Mouse (Mus musculus): Measurements from ENCODE around the gene Entpd6. TPM values are rescaled to one million over a fixed set of nuclear protein-coding genes. Genes with fewer than 3 reads are reported as not detected.

Entpd6 gene
- polyA plus RNA-seq, 1 experiment from 2014 or later, result 23.5 TPM

DNA sequence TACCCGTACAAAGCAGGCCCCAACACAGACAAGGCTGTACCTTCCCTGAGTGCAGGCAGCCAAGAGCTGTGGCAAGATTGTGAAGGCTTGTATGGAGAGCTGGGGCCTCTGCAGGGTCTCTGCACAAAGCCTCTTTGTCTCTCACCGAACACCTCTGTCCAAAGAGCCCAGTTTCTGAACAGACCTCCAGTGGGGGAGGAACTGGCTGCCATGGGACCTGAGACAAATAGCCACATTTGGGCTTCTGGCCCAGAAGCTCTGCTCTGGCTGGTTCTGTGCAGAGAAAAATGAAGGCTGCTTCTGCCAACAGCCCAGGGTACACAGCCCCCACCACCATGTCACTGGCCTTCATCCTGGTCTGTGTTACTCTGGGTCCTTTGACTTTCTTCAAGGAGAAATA lies 16.8 kb downstream of the Entpd6 start:
- ATAC-seq (ENCODE audit: low FRiP score, low TSS enrichment), result no peak
- Histone ChIP-seq H3K4me1 (replicated peaks; ENCODE audit: control insufficient read depth, insufficient read depth) (peaks cover 6% of the 10 kb centered on the region; the same call in 1 of the 2 replicates), H3K27me3 (ENCODE audit: control insufficient read depth, insufficient read depth, low read length) (no peaks in the 10 kb centered on the region), H3K4me2 (replicated peaks; ENCODE audit: low read depth) (no peak overlapping the region), H3K4me3 (ENCODE audit: low read depth, low read length) (no peak overlapping the region), H3K9me3 (ENCODE audit: control insufficient read depth, low read length) (no peaks in the 10 kb centered on the region), H3K9ac (ENCODE audit: low read length) (no peak overlapping the region), H3K27ac (replicated peaks) (peak overlapping the region; percentile 6; the same call in 1 of the 2 replicates), H3K36me3 (ENCODE audit: control insufficient read depth, insufficient read depth, low read length) (peaks cover 9% of the 10 kb centered on the region)
- TF ChIP-seq EP300 (optimal IDR thresholded peaks at IDR 0.05) (no peak), CTCF (IDR thresholded peaks at IDR 0.05; ENCODE audit: low read depth) (no peak)
- WGBS, result 50% methylated on average over 2 of the region's 2 CpGs
- DNase-seq (ENCODE audit: low spot score), result no peak

- H3K4me1 ChIP-seq (replicated peaks; ENCODE audit: control insufficient read depth, insufficient read depth), result peaks cover 9% of the 10 kb centered on the region
- peak overlapping the region; percentile 30; the same call in 1 of the 2 replicates for H3K27ac ChIP-seq (replicated peaks)
- no peak overlapping the region for H3K4me3 ChIP-seq (ENCODE audit: low read depth, low read length)
- no peak for TF ChIP-seq EP300 (optimal IDR thresholded peaks at IDR 0.05)
- no peak for TF ChIP-seq CTCF (IDR thresholded peaks at IDR 0.05; ENCODE audit: low read depth)
- DNase-seq (ENCODE audit: low spot score) (peak; percentile 73), ATAC-seq (ENCODE audit: low FRiP score, low TSS enrichment) (peak; percentile 16; the same call in 1 of the 2 replicates)
- no peaks in the 10 kb centered on the region for H3K9me3 ChIP-seq (ENCODE audit: control insufficient read depth, low read length)
- no peak overlapping the region for H3K4me2 ChIP-seq (replicated peaks; ENCODE audit: low read depth)
- no peak overlapping the region for H3K9ac ChIP-seq (ENCODE audit: low read length)
- 75% methylated on average over 4 of the region's 4 CpGs for whole genome bisulfite sequencing
- H3K36me3 ChIP-seq (ENCODE audit: control insufficient read depth, insufficient read depth, low read length), result peaks cover 2% of the 10 kb centered on the region
- no peaks in the 10 kb centered on the region for H3K27me3 ChIP-seq (ENCODE audit: control insufficient read depth, insufficient read depth, low read length)
These were observed 17.4 kb downstream of the Entpd6 start for GRCm38 (mm10) chr2:150766083-150766862.

DNA sequence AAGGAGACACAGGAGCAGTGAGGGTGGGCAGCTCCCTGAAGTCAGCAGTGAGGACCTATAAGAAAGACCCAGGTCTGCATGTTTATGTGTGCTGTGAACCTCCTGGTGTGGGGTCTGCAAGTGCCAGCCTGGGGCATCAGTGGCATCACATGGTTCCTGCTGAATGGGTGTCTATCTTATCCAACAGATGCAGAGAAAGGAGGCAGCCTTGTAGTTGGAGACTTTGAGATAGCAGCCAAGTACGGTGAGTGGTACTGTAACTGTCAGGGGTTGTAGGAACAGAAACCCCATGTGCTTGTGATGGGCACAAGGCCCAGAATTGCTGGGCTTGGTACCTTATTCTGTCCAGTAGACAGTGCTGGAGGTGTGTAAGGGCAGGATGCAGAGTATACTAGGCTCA lies 19.8 kb downstream of the Entpd6 start:
- no peaks in the 10 kb centered on the region for H3K36me3 ChIP-seq (ENCODE audit: control insufficient read depth, insufficient read depth, low read length)
- TF ChIP-seq CTCF (IDR thresholded peaks at IDR 0.05; ENCODE audit: low read depth) (no peak), EP300 (optimal IDR thresholded peaks at IDR 0.05) (no peak)
- H3K9me3 ChIP-seq (ENCODE audit: control insufficient read depth, low read length), result no peaks in the 10 kb centered on the region
- ATAC-seq (ENCODE audit: low FRiP score, low TSS enrichment) (no peak), DNase-seq (ENCODE audit: low spot score) (no peak)
- H3K27me3 ChIP-seq (ENCODE audit: control insufficient read depth, insufficient read depth, low read length), result no peaks in the 10 kb centered on the region
- no peak overlapping the region for H3K4me3 ChIP-seq (ENCODE audit: low read depth, low read length)
- WGBS, result 50% methylated on average over 1 of the region's 1 CpGs
- peak overlapping the region; percentile 45 for H3K27ac ChIP-seq (replicated peaks)
- H3K4me2 ChIP-seq (replicated peaks; ENCODE audit: low read depth), result no peak overlapping the region
- no peak overlapping the region for H3K9ac ChIP-seq (ENCODE audit: low read length)
- H3K4me1 ChIP-seq (replicated peaks; ENCODE audit: control insufficient read depth, insufficient read depth), result peaks cover 18% of the 10 kb centered on the region

- 16% methylated on average over 1 of the region's 1 CpGs for WGBS
- DNase-seq (ENCODE audit: low spot score) (peak; percentile 96), ATAC-seq (ENCODE audit: low FRiP score, low TSS enrichment) (peak; percentile 91)
- Histone ChIP-seq H3K36me3 (ENCODE audit: control insufficient read depth, insufficient read depth, low read length) (no peaks in the 10 kb centered on the region), H3K9ac (ENCODE audit: low read length) (peak overlapping the region; percentile 5; the same call in 1 of the 2 replicates), H3K9me3 (ENCODE audit: control insufficient read depth, low read length) (no peaks in the 10 kb centered on the region), H3K4me2 (replicated peaks; ENCODE audit: low read depth) (no peak overlapping the region), H3K27me3 (ENCODE audit: control insufficient read depth, insufficient read depth, low read length) (no peaks in the 10 kb centered on the region), H3K27ac (replicated peaks) (peak overlapping the region; percentile 90), H3K4me3 (ENCODE audit: low read depth, low read length) (no peak overlapping the region), H3K4me1 (replicated peaks; ENCODE audit: control insufficient read depth, insufficient read depth) (peaks cover 18% of the 10 kb centered on the region)
- no peak for TF ChIP-seq EP300 (optimal IDR thresholded peaks at IDR 0.05)
- no peak for TF ChIP-seq CTCF (IDR thresholded peaks at IDR 0.05; ENCODE audit: low read depth)
These were observed 21.9 kb downstream of the Entpd6 start for GRCm38 (mm10) chr2:150770747-150771146.

DNA sequence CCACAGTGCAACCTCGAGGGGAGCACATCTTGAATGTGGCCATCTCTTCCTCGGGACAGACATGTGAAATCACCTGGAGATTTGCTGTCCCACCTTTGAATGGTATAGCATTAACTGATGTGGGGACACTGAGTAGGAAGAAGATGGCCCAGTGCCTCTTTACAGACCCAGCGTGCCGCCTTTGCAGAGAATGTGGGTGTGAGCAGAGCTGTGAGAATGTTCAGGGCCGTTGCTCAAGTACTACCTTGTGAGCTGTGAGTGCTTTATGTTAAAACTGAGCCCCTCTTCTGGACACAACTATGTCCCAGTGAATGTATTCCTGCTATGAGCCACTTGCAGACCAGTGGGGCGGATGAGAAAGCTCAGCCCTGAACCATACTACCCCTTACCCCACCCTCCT lies 22.3 kb downstream of the Entpd6 start:
- Histone ChIP-seq H3K4me3 (ENCODE audit: low read depth, low read length) (no peak overlapping the region), H3K4me1 (replicated peaks; ENCODE audit: control insufficient read depth, insufficient read depth) (peaks cover 18% of the 10 kb centered on the region), H3K9ac (ENCODE audit: low read length) (no peak overlapping the region), H3K27me3 (ENCODE audit: control insufficient read depth, insufficient read depth, low read length) (no peaks in the 10 kb centered on the region), H3K36me3 (ENCODE audit: control insufficient read depth, insufficient read depth, low read length) (no peaks in the 10 kb centered on the region), H3K27ac (replicated peaks) (peak overlapping the region; percentile 90), H3K9me3 (ENCODE audit: control insufficient read depth, low read length) (no peaks in the 10 kb centered on the region), H3K4me2 (replicated peaks; ENCODE audit: low read depth) (no peak overlapping the region)
- ATAC-seq (ENCODE audit: low FRiP score, low TSS enrichment) (no peak), DNase-seq (ENCODE audit: low spot score) (no peak)
- WGBS, result 55% methylated on average over 6 of the region's 6 CpGs
- no peak for TF ChIP-seq CTCF (IDR thresholded peaks at IDR 0.05; ENCODE audit: low read depth)
- TF ChIP-seq EP300 (optimal IDR thresholded peaks at IDR 0.05), result no peak

GRCm38 (mm10) chr2:150771996-150772395 lies 23.2 kb downstream of the Entpd6 start:
- DNase-seq (ENCODE audit: low spot score) (peak; percentile 17), ATAC-seq (ENCODE audit: low FRiP score, low TSS enrichment) (no peak)
- Histone ChIP-seq H3K36me3 (ENCODE audit: control insufficient read depth, insufficient read depth, low read length) (no peaks in the 10 kb centered on the region), H3K4me3 (ENCODE audit: low read depth, low read length) (no peak overlapping the region), H3K27ac (replicated peaks) (peak overlapping the region; percentile 90), H3K4me1 (replicated peaks; ENCODE audit: control insufficient read depth, insufficient read depth) (peaks cover 18% of the 10 kb centered on the region), H3K9me3 (ENCODE audit: control insufficient read depth, low read length) (no peaks in the 10 kb centered on the region), H3K4me2 (replicated peaks; ENCODE audit: low read depth) (no peak overlapping the region), H3K9ac (ENCODE audit: low read length) (no peak overlapping the region), H3K27me3 (ENCODE audit: control insufficient read depth, insufficient read depth, low read length) (no peaks in the 10 kb centered on the region)
- TF ChIP-seq EP300 (optimal IDR thresholded peaks at IDR 0.05) (no peak), CTCF (IDR thresholded peaks at IDR 0.05; ENCODE audit: low read depth) (no peak)
- WGBS, result 83% methylated on average over 8 of the region's 8 CpGs
